Mouse (Mus musculus) urinary bladder, postnatal 25 days (tissue): ENCODE measurements around the gene Gli2.

Experiments
- DNase-seq: peaks from one replicate; pipeline ENCODE4 v3.0.0; 2022; ENCODE audit warnings: low spot score

Gli2 gene

GRCm38 (mm10) chr1:118994482-118995105, 58.8 kb downstream of the Gli2 start:
- no peak for DNase-seq

GRCm38 (mm10) chr1:118993775-118994174, 59.6 kb downstream of the Gli2 start:
- DNase-seq = no peak

GRCm38 (mm10) chr1:118988331-118988730, 65.1 kb downstream of the Gli2 start:
- DNase-seq = no peak

GRCm38 (mm10) chr1:118987538-118987937, 65.9 kb downstream of the Gli2 start:
- no peak for DNase-seq

GRCm38 (mm10) chr1:118983389-118983788, 70.0 kb downstream of the Gli2 start:
- DNase-seq = no peak

GRCm38 (mm10) chr1:118982805-118983211, 70.6 kb downstream of the Gli2 start:
- no peak for DNase-seq

- DNase-seq = peak; percentile 35
Observed at GRCm38 (mm10) chr1:118981943-118982804, 71.2 kb downstream of the Gli2 start.

- DNase-seq = no peak
Observed at GRCm38 (mm10) chr1:118980636-118981035, 72.8 kb downstream of the Gli2 start.

- DNase-seq = peak; percentile 81
Observed at GRCm38 (mm10) chr1:118976596-118976995, 76.8 kb downstream of the Gli2 start.

- no peak for DNase-seq
Observed at GRCm38 (mm10) chr1:118975376-118975775, 78.0 kb downstream of the Gli2 start.

- DNase-seq = no peak
Observed at GRCm38 (mm10) chr1:118970068-118970467, 83.4 kb downstream of the Gli2 start.

GRCm38 (mm10) chr1:118969409-118969808, 84.0 kb downstream of the Gli2 start:
- no peak for DNase-seq

- no peak for DNase-seq
Observed at GRCm38 (mm10) chr1:118968661-118969179, 84.7 kb downstream of the Gli2 start.

- no peak for DNase-seq
Observed at GRCm38 (mm10) chr1:118967976-118968375, 85.4 kb downstream of the Gli2 start.

GRCm38 (mm10) chr1:118967281-118967680, 86.1 kb downstream of the Gli2 start:
- no peak for DNase-seq

GRCm38 (mm10) chr1:118958644-118959043, 94.8 kb downstream of the Gli2 start:
- no peak for DNase-seq

GRCm38 (mm10) chr1:118955791-118956190, 97.6 kb downstream of the Gli2 start:
- no peak for DNase-seq

- peak; percentile 23 for DNase-seq
Observed at GRCm38 (mm10) chr1:118954434-118955301, 98.8 kb downstream of the Gli2 start.

- no peak for DNase-seq
Observed at GRCm38 (mm10) chr1:118953031-118953430, 100.4 kb downstream of the Gli2 start.

GRCm38 (mm10) chr1:118952318-118952717, 101.1 kb downstream of the Gli2 start:
- no peak for DNase-seq

- no peak for DNase-seq
Observed at GRCm38 (mm10) chr1:118948407-118948806, 105.0 kb downstream of the Gli2 start.

GRCm38 (mm10) chr1:118947221-118947620, 106.2 kb downstream of the Gli2 start:
- DNase-seq = no peak
